Mouse (Mus musculus): ENCODE results near the gene Rab4b.

Rab4b gene

DNA sequence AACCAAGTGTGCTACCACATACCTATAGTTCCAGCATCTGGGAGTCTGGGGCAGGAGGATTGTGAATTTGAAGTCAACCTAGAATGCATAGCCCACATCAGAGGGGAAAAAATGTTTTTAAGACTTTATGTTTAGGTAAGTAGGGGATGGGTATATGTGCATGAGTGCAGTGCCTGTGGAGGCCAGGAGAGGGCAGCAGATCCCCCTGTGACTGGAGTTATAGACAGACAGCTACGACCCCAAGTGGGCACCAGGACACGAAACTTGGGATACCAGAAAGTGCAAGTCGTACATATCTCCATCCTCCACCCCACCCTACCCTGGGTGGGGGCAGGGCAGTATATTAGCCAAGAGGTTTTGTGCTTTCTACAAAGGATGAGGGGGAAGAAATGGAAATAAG is 6.3 kb upstream of the Rab4b start:
- no peak for DNase-seq (ENCODE audit: low read depth, low spot score)

DNA sequence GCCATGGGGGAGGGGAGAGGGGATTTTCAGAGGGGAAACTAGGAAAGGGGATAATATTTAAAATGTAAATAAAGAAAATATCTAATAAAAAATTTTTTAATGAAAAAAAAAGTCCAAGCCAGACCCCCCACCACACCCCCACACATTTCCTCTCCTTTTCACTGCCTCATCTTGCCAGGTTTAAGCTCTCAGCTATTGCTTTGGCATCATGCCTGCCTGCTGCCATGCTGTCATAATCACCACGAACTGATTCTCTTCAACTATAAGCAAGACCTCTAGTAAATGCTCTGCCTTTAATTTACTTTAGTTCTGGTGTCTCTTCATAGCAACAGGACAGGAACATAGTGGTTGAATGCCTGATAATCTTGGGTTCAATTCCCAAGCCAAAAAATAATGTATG is 3.8 kb upstream of the Rab4b start:
- no peak for DNase-seq (ENCODE audit: low read depth, low spot score)

DNA sequence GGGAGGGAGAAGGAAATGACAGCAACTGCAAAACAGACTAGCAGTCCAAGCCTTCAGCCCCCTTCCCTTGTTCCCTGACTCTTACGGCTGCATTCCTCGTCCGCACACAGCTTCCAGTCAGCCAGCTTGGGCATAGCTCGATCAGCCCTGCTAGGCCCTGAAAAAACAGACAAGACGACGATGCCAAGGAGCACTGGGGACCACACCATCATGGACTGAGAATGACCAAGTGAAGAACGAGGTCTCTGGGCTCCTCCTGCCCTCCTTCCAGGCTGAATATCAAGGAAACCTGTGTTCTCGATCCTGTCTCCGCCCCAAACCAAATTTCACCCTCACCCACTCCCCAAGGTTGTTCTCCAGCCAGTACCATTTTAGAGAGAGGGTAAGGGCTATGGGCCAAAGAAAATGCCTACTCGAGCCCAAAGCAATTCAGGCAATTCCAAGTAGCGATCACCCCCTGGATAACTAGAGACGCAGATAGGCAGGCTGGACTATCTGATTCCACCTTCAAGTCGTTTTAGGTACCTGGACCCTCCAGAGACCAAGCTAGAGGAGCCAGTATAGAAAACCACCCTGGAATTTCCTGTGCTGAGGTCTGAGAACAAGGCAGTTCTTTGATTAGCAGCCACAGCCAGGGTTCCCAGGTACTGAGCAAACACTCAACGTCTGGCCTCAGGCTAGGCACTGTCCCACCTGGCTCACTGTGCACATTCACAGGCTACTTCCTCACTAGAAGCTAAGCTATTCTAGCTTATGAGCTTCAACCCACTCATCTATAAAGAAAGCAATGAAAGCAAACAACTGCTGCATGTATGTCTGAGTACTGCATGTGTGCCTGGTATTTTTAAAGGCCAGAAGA is 2.4 kb upstream of the Rab4b start, which contains the start of the genes Gm21983 and Mia:
TSS of gene Gm21983 (minus strand) at position 250 of the 859 bp plus-strand sequence.
TSS of gene Mia (minus strand) at position 321 of the 859 bp plus-strand sequence.
- no peak for DNase-seq (ENCODE audit: low read depth, low spot score)

DNA sequence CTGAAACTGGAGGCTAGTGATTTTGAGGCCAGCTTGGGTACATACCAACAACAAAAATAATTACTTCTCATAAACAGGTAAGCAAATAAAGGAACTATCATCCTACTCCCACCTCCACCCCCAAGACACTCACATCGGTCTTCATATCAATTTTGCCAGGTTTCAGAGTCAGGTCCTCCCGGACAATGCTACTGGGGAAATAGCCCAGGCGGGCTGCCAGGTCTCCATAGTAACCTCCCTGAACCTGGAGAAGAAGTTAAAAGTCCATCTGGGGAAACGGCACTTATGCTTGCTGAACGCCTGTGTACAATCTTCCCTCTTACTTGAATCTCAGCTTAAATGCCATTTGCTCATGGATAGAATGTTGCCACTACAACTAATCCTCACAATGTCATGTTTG is 1.3 kb upstream of the Rab4b start:
- DNase-seq (ENCODE audit: low read depth, low spot score): no peak

DNA sequence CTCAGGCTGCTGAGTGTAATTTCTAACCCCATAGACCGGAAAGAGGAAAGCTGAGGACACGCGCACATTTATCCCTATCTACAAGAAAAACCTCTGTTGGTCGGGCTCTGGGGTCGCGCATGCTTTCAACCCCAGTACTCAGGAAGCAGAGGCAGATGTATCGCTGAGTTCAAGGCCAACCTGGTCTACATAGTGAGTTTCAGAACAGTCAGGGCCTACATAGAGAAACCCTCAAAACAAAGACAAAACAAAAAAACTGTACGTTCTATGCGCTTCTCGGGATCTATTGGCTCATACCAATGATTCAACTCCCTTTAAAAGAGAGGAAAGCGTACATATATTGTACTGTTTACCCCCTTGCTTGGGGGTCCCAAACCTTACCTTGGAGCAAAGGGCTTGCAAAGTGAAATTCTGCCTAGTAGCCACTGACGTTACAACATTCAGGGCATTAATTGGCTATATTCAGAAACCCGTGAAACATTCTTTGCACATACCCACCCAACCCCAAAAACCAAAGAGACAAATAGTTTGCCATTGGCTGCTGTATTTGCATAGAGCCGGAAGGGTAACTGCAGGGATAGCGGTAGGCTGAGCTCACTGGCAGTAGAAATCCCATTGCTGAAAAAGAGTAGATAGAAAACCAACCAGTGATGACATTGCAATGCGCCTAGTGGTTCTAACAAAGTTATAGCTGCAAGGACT is 672 bp upstream of the Rab4b start:
- DNase-seq (ENCODE audit: low read depth, low spot score): no peak

DNA sequence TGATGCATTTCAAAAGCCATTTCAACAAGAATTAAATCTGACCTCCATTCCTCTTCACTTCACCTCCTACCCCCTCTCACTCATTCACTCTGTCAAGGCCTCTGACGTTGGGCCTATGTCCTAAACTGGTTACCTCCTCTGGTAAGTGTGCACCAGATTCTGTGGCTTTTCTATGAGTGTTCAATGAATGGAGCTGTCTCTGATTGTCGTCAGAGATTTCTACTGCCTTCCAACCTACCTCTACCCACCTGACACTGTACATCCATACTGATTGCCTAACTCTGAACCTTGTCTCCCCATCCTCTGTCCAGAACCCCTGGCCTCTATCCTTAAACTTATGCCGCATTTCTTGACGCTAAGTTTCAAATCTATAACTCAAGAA is 763 bp downstream of the Rab4b start:
- no peak for DNase-seq (ENCODE audit: low read depth, low spot score)

DNA sequence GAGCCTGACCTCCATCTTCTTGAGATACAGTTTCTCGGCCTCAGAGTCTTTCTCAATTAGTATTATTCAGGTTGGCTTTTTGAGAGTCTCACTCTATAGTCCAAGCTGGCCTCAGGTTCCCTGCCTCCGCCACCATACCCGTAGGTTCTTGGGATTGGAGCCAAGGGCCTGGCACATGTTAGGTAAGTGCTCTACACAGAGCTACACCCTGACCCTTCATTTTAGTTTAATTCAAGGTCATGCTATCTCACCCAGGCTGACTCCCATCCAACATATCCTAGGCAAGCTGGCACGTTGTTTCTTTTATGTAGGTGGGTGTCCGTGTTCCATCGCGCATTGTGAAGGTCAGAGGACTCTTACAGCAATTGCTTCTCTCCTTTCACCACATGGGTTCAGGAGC is 3.8 kb downstream of the Rab4b start:
- no peak for DNase-seq (ENCODE audit: low read depth, low spot score)

DNA sequence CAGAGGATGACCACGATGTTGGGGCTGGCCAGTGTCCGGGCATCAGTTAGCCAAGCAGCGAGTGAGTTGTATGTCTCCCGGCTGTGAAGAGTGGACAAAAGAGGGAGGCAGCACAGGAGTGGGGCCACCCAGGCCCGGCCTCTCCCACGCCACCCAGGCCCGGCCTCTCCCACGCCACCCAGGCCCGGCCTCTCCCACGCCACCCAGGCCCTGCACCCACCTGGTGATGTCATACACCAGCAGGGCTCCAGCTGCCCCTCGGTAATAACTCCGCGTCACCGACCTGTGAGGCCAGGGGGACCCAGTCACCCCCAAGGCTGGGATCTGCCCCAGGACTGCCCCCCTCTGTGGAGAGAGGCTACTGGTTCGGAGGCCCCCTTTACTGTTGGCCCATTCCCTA is 4.2 kb downstream of the Rab4b start:
- DNase-seq (ENCODE audit: low read depth, low spot score): no peak

DNA sequence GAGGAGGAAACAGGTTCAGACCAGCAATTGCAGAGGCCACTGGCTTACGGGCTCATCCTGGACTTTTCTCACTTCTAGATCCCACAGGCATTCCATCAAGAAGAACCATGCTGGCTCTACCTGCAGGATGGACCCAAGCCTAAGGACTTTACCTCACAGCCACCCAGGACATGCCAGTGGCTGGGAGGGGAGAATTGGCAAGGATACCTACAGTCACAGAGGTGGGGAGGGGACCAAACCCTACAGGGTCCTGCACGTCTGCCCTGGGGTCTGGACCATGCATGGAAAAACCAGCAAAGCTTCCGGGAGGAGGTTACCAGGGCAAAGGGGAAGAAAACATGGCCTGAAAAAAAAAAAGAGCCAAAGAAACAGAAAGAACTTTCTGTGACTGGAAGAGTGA is 7.7 kb downstream of the Rab4b start:
- no peak for DNase-seq (ENCODE audit: low read depth, low spot score)

DNA sequence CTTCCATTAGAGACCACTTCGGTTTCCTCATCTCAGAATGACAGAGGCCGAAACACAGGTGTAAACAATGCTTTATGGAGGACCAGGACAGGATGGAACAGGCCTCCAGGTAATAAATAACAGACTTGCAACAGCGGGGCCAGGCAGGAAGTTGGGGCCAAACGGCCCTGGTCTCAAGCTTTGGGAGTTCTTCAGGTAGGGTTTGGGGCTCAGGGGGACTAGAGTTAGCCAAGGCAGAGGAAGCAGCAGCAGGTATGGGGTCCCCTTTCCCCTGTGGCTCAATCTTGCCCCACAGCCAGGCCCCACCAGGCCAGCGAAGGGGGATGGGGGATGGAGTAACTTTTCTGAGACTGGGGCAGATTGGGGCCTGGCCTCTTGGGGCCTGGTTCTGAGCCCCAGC is 10.3 kb downstream of the Rab4b start:
- DNase-seq (ENCODE audit: low read depth, low spot score): no peak

DNA sequence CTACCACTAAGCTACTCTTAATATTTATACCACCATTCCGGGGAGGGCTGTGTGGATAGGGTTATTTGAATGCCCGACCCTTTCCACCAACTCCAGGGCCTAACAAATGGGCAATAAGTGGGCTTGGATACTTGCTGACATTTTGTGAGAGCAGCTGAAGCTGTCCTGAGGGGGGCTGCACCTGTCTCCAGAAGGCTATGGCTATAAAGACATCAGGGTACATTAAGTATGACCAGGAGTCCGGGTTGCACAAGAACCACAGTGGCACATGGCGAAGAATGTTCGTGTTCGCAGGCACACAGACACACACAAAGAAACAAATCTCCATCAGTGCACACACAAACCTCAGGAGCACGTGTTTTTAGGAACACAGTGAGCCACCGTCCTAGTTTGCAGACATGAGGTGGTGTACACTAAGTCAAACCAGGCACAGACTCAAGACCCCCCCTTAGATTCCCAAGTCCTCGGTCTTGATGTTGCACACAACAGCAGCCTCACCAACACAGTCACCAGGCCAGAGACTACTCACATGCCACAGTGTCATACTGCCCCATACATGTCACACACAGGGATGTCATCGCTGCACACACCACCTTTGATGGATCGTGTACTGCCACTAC is 11.1 kb downstream of the Rab4b start:
- DNase-seq (ENCODE audit: low read depth, low spot score): no peak

DNA sequence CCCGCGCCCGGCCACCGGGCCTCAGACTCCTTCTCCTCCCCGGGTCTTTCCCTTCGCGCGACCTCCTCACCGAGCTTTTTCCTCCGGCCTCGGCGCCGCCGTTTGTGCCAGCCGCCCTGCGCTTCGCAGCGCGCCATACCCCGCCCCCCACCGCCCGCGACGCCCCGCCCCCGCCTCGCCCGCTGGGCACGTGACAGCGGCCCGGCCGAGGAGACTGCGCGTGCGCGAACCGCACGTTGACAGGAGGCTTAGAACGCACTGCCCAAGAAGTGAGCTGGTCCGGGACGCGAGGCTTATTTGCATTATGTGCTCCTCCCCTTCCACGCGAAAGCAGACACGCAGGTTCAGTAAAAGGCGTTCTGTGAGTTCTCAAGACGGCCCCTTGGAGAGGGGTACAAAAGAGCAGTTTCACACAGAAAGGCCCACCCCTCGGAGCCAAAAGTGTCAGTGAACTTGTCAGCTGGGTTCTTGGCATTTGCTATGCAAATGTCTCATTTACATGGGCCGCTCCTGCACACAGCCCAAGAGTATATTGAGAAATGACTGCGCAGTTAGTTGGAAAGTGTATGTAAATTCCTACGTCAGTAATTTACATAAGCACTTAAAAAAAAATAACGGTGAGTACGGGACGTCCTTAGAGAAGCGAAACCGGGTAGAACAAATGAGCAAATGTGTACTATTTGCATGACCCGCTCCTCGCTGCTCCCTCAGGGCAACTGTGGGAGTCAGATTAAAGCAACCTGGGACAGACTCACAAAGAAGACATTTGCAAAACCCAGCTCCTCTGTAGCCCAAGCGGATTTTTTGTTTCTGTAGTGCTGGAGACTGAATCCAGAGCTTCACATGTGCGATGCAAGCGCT is 11.9 kb downstream of the Rab4b start, which contains the start of gene Egln2:
TSS of gene Egln2 (minus strand) at position 189 of the 861 bp plus-strand sequence.
- DNase-seq (ENCODE audit: low read depth, low spot score): peak; percentile 84

DNA sequence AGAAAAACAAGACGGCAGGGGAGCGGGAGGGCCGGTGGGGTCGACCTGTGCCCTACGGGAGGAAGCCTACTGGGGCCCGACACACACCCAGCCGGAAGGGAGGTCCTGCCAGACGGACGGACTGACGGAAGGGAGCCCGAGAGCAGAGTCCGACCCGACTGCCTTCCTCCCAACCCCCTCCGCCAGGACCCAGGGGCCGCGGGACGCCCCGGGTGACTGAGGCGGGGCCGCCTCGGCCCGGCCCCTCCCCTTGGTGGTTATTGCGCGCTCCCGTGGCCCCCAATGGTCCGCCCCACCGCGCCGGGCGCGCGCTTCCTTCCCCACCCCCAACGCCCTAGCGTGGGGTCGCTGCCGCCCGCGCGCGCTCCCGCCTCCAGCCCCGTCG is 12.5 kb downstream of the Rab4b start:
- DNase-seq (ENCODE audit: low read depth, low spot score): peak; percentile 56

DNA sequence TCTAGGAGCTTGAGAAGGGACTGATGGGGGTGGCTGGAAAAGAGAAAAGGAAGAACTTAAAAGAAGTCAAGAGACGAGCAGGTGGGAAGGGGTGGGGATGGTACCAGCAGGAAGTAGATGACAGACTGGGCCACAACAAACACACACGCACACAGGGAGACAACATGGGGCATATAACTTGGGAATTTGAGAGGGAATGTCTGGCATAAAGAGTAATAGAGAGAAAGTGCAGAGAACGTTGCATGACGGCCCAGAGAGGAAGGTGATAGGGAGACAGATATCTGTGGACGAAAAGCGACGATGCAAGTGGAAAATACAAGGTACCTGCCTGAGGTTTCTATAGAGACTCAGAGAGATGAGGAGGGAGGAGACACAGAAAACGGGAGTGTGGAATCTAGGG is 13.0 kb downstream of the Rab4b start:
- no peak for DNase-seq (ENCODE audit: low read depth, low spot score)

DNA sequence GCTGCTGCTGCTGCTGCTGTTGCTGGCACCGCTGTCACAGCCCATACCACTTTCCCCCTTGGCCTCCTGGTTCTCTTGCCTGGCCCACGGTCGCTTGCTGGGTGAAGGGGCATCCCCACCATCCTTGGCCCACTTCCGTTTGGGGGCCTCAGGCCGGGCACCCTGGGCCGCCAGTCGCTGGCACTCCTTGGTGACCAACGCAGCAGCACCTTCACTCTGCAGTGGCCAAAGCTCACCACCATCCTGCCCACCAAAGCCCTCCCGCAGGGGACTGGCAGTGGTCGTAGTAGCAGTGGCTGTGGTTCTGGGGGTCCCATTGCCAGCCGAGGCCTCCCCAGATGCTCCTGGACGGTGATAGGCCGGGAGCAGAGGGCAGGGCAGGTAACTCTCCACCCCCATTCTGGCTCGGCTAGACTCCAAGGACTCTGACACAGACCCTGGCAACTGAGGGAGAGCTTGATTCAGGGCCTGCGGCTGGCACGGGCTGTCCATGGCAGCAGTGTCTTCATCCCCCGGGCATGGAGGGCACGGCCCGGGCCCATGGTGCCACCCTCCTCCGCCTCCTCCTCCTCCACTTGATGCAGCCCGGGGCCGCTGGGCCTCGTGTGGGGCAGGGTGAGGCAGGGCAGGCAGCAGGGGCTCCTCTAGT is 13.6 kb downstream of the Rab4b start:
- DNase-seq (ENCODE audit: low read depth, low spot score): no peak

DNA sequence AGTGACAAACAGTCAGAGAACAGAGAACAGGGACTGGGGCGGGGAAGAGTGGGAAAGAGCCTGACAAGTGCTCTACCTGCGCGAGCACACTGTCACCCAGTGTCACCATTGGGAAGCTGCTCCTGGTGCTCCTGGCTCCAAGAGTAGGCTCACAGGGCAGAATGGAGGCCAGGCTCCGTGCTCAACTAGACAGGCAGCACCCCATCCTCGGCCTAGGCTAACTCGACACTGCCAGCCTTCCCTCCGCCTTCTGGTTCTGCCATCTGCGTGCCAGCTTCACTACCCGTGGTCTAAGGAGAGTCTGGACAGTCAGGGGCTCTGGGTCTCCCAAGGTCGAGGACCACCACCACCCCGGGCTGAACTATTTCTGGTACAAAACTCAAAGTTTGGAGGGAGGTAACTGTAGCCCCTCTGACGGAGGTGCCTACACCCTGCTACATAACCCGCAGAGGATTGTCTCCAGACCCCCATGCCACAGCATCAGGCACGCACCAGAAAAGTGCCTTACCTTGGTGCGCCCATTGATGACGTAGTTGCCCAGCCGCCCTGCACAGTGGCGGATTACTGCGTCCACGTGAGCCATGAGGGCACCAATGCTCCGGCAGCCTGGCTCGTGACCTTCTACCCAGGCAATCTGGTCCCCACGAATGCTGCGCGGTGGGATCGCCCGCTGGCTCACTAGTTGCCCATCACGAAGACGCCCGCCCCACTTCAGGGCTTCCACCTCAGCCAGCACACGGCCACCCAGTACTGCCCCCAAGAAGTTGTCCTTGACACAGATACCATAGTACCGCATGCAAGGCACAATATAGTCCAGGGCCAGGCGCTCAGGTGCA is 14.4 kb downstream of the Rab4b start:
- no peak for DNase-seq (ENCODE audit: low read depth, low spot score)

DNA sequence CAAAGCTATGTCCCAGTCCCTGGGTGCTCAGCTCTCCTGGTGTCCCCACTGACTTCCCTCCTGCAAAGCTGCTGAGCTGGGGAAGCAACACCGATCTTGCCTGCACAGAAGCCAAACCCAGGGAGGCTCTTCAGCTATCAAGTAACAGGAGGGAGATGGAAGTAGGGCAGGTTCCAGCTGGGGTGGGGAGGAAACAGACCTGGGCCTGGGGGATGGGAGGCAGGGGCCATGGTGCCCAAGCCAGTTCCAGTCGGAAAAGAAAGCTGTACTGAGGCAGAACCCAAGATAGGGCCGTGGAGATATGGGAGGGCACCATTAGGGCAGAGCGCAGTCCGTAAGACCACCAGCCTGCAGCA is 15.3 kb downstream of the Rab4b start:
- no peak for DNase-seq (ENCODE audit: low read depth, low spot score)

DNA sequence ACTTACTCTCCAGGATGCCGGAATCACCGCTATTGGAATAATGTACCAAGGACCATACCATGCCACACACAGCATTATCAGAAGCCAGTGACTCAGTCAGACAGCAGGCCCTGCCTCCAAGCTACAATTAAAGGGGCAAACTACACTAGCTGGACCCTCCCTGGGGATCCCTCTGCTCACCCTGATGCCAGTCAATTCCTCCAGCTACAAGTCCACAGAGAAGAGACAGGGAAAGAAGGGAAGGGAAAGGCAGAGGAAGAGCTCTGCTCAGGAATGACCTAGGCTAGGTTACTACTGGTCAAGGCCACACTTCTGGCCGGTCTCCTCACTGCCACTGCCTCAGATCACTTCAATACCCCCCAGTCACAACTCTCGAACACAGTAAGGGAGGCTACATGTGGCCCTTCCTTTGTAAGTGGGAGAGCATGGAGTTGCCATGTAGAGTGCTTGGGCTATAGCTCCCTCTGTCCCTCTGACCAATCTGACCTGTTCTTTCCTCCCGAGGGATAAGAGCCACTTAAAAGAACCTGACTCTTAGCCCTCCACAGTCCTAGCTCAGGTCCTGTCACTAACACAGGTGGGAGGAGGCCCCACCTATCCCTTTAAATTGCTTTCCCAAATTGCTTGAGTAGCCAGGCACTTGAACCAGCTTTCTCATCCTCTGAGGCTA is 15.8 kb downstream of the Rab4b start:
- no peak for DNase-seq (ENCODE audit: low read depth, low spot score)

DNA sequence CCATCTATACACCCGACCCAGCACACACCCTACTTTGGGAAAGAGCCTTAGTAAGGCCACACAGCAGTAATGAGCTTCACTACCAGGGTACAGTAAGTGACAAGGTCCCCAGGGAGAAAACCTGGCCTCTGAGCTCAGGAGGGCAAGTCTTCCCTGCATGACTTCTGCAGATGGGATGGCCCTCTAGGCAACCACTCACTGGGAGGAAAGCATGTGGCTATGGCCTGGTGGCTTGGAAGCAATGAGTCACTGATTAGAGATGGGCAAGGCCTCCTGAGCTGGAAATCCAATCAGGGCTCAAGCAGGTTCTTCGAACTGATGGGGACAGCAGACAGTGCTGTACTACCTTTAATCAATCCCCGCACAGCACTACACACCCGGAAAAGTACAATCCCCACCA is 17.0 kb downstream of the Rab4b start:
- DNase-seq (ENCODE audit: low read depth, low spot score): no peak

DNA sequence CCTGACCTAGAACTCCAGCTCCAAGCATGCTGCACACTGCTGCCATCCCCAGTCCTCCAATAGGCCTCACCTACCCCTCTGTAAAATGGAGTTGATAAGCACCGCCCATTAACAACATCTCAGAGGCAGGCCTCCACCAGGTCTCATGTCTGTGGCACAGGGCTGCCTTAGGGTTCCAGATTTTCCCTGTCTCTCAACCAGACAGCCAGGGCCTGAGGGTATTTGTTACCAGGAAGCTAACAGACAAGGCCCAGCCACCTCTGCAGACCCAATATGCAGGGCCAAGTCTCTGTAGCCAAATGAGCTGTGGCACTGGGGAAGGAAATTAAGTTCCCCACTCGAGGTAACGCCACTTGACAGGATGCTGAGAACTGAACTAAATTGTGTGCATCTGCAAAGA is 17.8 kb downstream of the Rab4b start:
- DNase-seq (ENCODE audit: low read depth, low spot score): no peak
